Mouse (Mus musculus): ENCODE measurements around the gene Cnn2.
"Not testable (repeated sequence)": the region's sequence is repeated elsewhere in the genome, so short reads cannot be mapped to it uniquely, and the experiment has no call there.

Cnn2 gene

DNA sequence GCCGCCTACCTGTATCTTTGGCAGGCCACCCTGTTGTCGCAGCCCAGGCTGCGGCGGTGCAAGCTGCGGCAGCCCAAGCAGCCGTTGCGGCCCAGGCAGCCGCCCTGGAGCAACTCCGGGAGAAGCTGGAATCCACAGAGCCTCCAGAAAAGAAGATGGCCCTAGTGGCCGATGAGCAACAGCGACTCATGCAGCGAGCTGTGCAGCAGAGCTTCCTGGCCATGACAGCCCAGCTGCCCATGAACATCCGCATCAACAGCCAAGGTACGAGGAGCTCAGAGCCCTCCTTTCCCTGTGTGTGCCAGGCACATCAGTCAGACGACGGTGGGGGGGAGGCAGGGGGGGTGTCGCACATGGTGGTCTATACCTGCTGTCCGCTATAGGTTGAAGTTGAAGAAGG lies 37.7 kb upstream of the Cnn2 start:
- peak overlapping the region; percentile 45; the same call in 1 of the 2 replicates for H3K4me3 ChIP-seq (replicated peaks; ENCODE audit: low read length)
- H3K27me3 ChIP-seq (ENCODE audit: insufficient read depth, low read length): no peaks in the 10 kb centered on the region
- peaks cover 47% of the 10 kb centered on the region for H3K4me1 ChIP-seq (replicated peaks; ENCODE audit: low read depth, low read length)
- peaks cover 17% of the 10 kb centered on the region for H3K36me3 ChIP-seq (ENCODE audit: insufficient read depth, low read length)
- no peaks in the 10 kb centered on the region for H3K9me3 ChIP-seq (ENCODE audit: low read length)
- no peak for TF ChIP-seq CTCF (conservative IDR thresholded peaks at IDR 0.05; ENCODE audit: low read length)
- TF ChIP-seq NANOG (IDR thresholded peaks at IDR 0.05; ENCODE audit: borderline replicate concordance, low read length): no peak
- no peak for TF ChIP-seq POU5F1 (IDR thresholded peaks at IDR 0.05; ENCODE audit: borderline replicate concordance, low read length)

DNA sequence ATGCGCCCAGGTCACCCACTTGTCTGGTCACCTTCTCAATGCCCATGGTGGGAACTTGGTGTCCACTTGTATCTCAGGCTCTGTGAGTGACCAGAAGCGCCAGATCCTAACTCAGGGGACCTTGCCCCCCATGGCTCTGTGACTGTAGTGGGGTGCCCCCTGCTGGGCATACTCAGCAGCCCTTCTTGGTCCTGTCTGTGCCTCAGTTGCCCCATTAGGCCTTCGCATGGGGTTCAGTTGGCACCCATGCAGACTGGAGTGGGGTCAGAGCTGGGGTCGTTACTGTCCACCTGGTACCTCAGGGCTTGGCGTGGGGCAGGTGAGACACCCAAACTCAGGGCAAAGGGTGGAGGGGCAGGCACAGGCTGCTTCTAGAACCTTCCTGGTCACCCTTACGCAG lies 34.4 kb upstream of the Cnn2 start:
- H3K9me3 ChIP-seq (ENCODE audit: low read length): no peaks in the 10 kb centered on the region
- H3K27me3 ChIP-seq (ENCODE audit: insufficient read depth, low read length): no peaks in the 10 kb centered on the region
- TF ChIP-seq POU5F1 (IDR thresholded peaks at IDR 0.05; ENCODE audit: borderline replicate concordance, low read length): no peak
- no peak for TF ChIP-seq NANOG (IDR thresholded peaks at IDR 0.05; ENCODE audit: borderline replicate concordance, low read length)
- peak; percentile 40 for TF ChIP-seq CTCF (conservative IDR thresholded peaks at IDR 0.05; ENCODE audit: low read length)
- peaks cover 50% of the 10 kb centered on the region for H3K4me1 ChIP-seq (replicated peaks; ENCODE audit: low read depth, low read length)
- H3K36me3 ChIP-seq (ENCODE audit: insufficient read depth, low read length): peaks cover 17% of the 10 kb centered on the region
- no peak overlapping the region for H3K4me3 ChIP-seq (replicated peaks; ENCODE audit: low read length)

DNA sequence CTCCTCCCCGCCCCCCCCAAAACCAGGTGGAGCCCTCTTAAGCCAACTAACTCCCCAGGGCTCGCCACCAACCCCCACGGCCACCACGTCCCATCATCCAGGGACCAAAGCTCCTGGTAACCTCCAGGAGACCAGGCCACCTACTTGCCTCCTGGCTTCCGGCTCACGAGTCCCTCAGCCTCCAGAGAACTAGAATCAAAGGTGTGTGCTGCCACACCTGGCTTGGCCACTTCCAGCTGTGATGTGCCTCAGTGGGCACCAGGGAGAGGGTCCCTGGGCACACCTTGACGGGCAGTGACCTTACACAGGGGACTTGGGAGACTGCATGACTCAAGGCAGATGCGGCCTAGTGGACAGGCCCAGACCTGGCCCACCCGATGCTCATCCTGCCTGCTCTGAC lies 32.7 kb upstream of the Cnn2 start:
- H3K4me1 ChIP-seq (replicated peaks; ENCODE audit: low read depth, low read length): peaks cover 45% of the 10 kb centered on the region
- 0 out of 2 replicates have a peak overlapping the region, but pooled peaks have one; percentile 7 for H3K4me3 ChIP-seq (replicated peaks; ENCODE audit: low read length)
- H3K36me3 ChIP-seq (ENCODE audit: insufficient read depth, low read length): peaks cover 6% of the 10 kb centered on the region
- no peaks in the 10 kb centered on the region for H3K27me3 ChIP-seq (ENCODE audit: insufficient read depth, low read length)
- TF ChIP-seq CTCF (conservative IDR thresholded peaks at IDR 0.05; ENCODE audit: low read length) (no peak), POU5F1 (IDR thresholded peaks at IDR 0.05; ENCODE audit: borderline replicate concordance, low read length) (no peak), NANOG (IDR thresholded peaks at IDR 0.05; ENCODE audit: borderline replicate concordance, low read length) (no peak)
- H3K9me3 ChIP-seq (ENCODE audit: low read length): no peaks in the 10 kb centered on the region

DNA sequence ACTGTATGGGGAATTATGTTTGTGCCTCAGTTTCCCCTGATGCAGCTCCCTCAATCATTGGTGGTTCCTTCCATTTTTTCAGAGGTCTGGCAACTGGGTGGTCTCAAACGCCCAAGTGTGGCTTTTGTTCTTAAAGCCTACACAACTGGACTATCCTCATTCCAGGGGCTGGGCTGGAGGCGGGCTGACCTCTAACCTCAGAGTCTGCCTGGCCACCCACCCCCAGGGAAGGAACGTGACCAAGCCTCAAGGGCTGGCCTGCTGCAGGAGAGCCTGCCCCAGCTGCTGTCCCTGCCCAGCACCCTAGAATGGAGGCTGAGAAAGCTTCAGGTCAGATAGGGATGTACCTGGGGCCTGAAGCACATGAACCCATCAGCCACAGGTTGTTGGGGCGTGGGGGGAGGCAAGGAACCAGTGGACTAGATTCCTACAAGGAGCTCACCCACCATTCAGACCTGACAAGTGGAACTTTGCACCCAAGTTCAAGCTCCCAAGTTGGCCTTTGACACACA lies 31.7 kb upstream of the Cnn2 start:
- no peaks in the 10 kb centered on the region for H3K9me3 ChIP-seq (ENCODE audit: low read length)
- peaks cover 10% of the 10 kb centered on the region for H3K36me3 ChIP-seq (ENCODE audit: insufficient read depth, low read length)
- no peak overlapping the region for H3K4me3 ChIP-seq (replicated peaks; ENCODE audit: low read length)
- no peaks in the 10 kb centered on the region for H3K27me3 ChIP-seq (ENCODE audit: insufficient read depth, low read length)
- TF ChIP-seq NANOG (IDR thresholded peaks at IDR 0.05; ENCODE audit: borderline replicate concordance, low read length): no peak
- TF ChIP-seq POU5F1 (IDR thresholded peaks at IDR 0.05; ENCODE audit: borderline replicate concordance, low read length): no peak
- no peak for TF ChIP-seq CTCF (conservative IDR thresholded peaks at IDR 0.05; ENCODE audit: low read length)
- peaks cover 45% of the 10 kb centered on the region for H3K4me1 ChIP-seq (replicated peaks; ENCODE audit: low read depth, low read length)

DNA sequence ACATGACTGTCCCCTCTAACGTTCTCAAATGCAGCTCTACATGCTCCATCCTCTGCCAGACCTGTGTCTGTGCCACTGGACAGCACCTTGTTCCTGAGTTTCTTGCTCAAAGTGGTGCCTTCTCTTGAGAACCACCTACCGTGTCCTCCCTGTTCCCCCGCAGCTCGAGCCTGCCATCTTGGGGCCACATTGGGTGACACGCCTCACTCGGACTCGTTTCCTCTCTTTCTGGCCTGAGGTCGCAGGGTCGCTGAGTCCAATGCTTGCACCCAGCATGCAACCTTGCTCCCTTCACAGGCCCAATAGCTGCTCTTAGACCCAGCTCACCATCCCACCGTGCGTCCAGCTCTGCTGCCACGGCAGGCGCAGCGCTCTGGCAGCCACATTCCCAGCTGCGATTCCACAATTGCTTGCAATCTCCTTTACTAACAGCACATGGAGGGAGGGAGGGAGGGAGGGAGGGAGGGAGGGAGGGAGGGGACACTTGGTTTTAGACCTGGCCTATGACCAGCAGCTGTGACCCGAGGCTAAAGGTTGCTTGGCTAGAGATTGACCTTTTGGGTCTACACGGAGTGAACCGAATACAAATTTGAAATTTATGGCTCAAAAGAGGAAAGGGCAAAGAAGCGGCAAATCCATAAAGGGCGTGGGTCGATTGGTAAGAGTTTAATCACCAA lies 30.1 kb upstream of the Cnn2 start:
- TF ChIP-seq CTCF (conservative IDR thresholded peaks at IDR 0.05; ENCODE audit: low read length): peak; percentile 66
- TF ChIP-seq POU5F1 (IDR thresholded peaks at IDR 0.05; ENCODE audit: borderline replicate concordance, low read length): no peak
- H3K4me3 ChIP-seq (replicated peaks; ENCODE audit: low read length): no peak overlapping the region
- peaks cover 58% of the 10 kb centered on the region for H3K4me1 ChIP-seq (replicated peaks; ENCODE audit: low read depth, low read length)
- H3K9me3 ChIP-seq (ENCODE audit: low read length): no peaks in the 10 kb centered on the region
- H3K27me3 ChIP-seq (ENCODE audit: insufficient read depth, low read length): no peaks in the 10 kb centered on the region
- peaks cover 26% of the 10 kb centered on the region for H3K36me3 ChIP-seq (ENCODE audit: insufficient read depth, low read length)

DNA sequence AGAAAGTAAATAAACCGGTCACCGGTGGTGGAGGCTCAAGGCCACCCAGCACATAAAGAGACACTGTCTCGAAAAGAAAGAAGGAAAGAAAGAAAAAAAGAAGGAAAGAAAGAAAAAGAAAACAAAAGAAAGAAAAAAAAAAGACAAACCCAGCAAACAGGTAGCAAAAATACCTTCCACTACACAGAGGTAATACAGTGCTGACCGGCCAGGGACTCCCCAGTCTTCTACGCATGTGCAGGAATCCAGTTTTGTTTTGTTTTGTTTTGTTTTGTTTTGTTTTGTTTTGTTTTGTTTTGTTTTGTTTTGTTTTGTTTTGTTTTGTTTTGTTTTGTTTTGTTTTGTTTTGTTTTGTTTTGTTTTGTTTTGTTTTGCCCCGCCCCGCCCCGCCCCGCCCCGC lies 29.0 kb upstream of the Cnn2 start:
- peaks cover 37% of the 10 kb centered on the region for H3K36me3 ChIP-seq (ENCODE audit: insufficient read depth, low read length)
- not testable (repeated sequence) for H3K27me3 ChIP-seq (ENCODE audit: insufficient read depth, low read length); H3K9me3 ChIP-seq (ENCODE audit: low read length); H3K4me3 ChIP-seq (replicated peaks; ENCODE audit: low read length)
- H3K4me1 ChIP-seq (replicated peaks; ENCODE audit: low read depth, low read length): peaks cover 66% of the 10 kb centered on the region

DNA sequence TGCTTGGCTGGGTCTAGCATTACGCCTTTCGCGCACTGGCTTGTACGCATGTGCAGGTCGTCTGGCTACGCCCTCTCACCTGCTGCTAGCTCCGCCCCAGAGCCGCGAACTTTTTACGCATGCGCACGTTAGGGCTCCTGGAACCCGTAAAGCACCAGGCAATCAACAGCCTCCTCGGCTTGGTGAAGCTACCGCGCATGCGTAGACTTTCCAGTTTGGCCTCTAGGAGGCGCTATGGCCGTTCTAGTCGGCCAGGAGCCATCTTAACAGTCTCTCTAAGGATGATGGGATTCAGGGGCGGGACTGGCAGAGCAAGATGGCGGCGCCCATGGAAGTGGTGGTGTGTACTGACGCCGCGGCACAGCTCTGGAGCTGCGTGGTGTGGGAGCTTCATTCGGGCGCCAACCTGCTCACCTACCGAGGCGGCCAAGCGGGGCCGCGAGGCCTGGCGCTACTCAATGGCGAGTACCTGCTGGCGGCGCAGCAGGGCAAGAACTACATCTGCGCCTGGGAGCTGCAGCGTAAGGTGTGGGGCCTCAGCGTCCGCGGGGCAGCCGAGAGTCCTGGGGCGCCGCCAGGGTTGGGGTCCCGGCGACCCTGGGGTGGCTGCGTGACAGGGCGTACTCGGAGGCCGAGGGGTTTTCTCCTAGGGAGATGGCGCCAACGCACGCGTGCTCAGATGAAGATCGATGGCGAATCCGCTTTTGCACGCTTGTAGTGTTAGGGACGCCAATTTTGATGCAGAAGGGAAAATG lies 28.4 kb upstream of the Cnn2 start, which contains the start of gene Wdr18:
Wdr18 (plus strand) TSS at position 306 of the 755 bp plus-strand sequence.
- Histone ChIP-seq H3K27me3 (ENCODE audit: insufficient read depth, low read length) (no peaks in the 10 kb centered on the region), H3K4me1 (replicated peaks; ENCODE audit: low read depth, low read length) (peaks cover 71% of the 10 kb centered on the region), H3K4me3 (replicated peaks; ENCODE audit: low read length) (peak within 1 kb of the TSS; percentile 100), H3K9me3 (ENCODE audit: low read length) (no peaks in the 10 kb centered on the region), H3K36me3 (ENCODE audit: insufficient read depth, low read length) (peaks cover 44% of the 10 kb centered on the region)
- TF ChIP-seq POU5F1 (IDR thresholded peaks at IDR 0.05; ENCODE audit: borderline replicate concordance, low read length): no peak
- no peak for TF ChIP-seq NANOG (IDR thresholded peaks at IDR 0.05; ENCODE audit: borderline replicate concordance, low read length)
- peak; percentile 78 for TF ChIP-seq CTCF (conservative IDR thresholded peaks at IDR 0.05; ENCODE audit: low read length)

DNA sequence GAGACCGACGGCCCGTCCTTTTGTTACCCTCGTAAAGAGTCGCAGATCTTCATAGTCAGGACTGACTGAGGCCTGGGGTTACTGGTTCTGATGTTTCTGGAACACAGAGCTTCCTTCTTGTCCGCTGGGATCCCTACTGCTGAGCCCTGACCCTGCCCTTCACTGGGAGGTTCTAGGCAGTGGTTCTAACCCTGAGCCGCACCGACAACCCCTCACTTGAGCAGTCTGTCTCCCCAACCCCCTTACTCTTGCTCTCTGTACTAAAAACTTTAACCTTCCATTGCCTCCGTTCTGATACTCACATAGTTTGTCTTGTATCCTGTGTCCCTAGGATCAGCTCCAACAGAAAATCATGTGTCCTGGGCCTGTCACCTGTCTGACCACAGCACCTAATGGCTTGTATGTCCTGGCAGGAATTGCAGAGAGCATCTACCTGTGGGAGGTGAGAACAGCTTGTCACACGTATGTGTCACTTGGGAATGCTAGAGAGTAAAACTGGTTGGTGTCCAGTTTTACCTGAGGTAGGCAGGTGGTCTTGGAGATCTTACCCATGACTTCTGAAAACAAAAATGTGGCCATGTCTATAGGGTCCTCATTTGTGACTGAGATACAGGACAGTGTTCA lies 27.6 kb upstream of the Cnn2 start:
- Histone ChIP-seq H3K36me3 (ENCODE audit: insufficient read depth, low read length) (peaks cover 51% of the 10 kb centered on the region), H3K9me3 (ENCODE audit: low read length) (no peaks in the 10 kb centered on the region), H3K4me3 (replicated peaks; ENCODE audit: low read length) (peak overlapping the region; percentile 100), H3K4me1 (replicated peaks; ENCODE audit: low read depth, low read length) (peaks cover 70% of the 10 kb centered on the region), H3K27me3 (ENCODE audit: insufficient read depth, low read length) (no peaks in the 10 kb centered on the region)
- no peak for TF ChIP-seq POU5F1 (IDR thresholded peaks at IDR 0.05; ENCODE audit: borderline replicate concordance, low read length)
- TF ChIP-seq CTCF (conservative IDR thresholded peaks at IDR 0.05; ENCODE audit: low read length): no peak
- no peak for TF ChIP-seq NANOG (IDR thresholded peaks at IDR 0.05; ENCODE audit: borderline replicate concordance, low read length)

Measured in E14TG2a.4 (cell line).